Mouse (Mus musculus): ENCODE data around the gene Cldn14. TPM values are rescaled to one million over a fixed set of nuclear protein-coding genes. Genes with fewer than 3 reads are reported as not detected.

Cldn14 gene
- total RNA-seq, 4 experiments from 2014 or later: not detected

GRCm38 (mm10) chr16:93942796-93943502 is 65.7 kb downstream of the Cldn14 start:
- DNase-seq: no peak

- no peak for DNase-seq
Measured at GRCm38 (mm10) chr16:93941781-93942567, 66.7 kb downstream of the Cldn14 start.

- DNase-seq: no peak
Measured at GRCm38 (mm10) chr16:93939961-93940360, 68.7 kb downstream of the Cldn14 start.

GRCm38 (mm10) chr16:93938400-93938846 is 70.2 kb downstream of the Cldn14 start:
- DNase-seq: peak; percentile 31

GRCm38 (mm10) chr16:93935009-93935408 is 73.6 kb downstream of the Cldn14 start:
- DNase-seq: no peak

- DNase-seq: no peak
Measured at GRCm38 (mm10) chr16:93934588-93934987, 74.0 kb downstream of the Cldn14 start.

- no peak for DNase-seq
Measured at GRCm38 (mm10) chr16:93932185-93933168, 76.2 kb downstream of the Cldn14 start.

- DNase-seq: no peak
Measured at GRCm38 (mm10) chr16:93929370-93930032, 79.1 kb downstream of the Cldn14 start.

GRCm38 (mm10) chr16:93925684-93926247 is 82.9 kb downstream of the Cldn14 start:
- DNase-seq: no peak

GRCm38 (mm10) chr16:93923788-93924187 is 84.8 kb downstream of the Cldn14 start:
- no peak for DNase-seq

- no peak for DNase-seq
Measured at GRCm38 (mm10) chr16:93922835-93923389, 85.7 kb downstream of the Cldn14 start.

GRCm38 (mm10) chr16:93920673-93921072 is 88.0 kb downstream of the Cldn14 start:
- no peak for DNase-seq

GRCm38 (mm10) chr16:93919189-93919588 is 89.4 kb downstream of the Cldn14 start:
- no peak for DNase-seq

- DNase-seq: no peak
Measured at GRCm38 (mm10) chr16:93918679-93919060, 90.0 kb downstream of the Cldn14 start.

- peak; percentile 65 for DNase-seq
Measured at GRCm38 (mm10) chr16:93917712-93918678, 90.6 kb downstream of the Cldn14 start.

- DNase-seq: no peak
Measured at GRCm38 (mm10) chr16:93915338-93915849, 93.2 kb downstream of the Cldn14 start.

GRCm38 (mm10) chr16:93913881-93914576 is 94.6 kb downstream of the Cldn14 start:
- peak; percentile 38 for DNase-seq

GRCm38 (mm10) chr16:93912808-93913207 is 95.8 kb downstream of the Cldn14 start:
- no peak for DNase-seq

GRCm38 (mm10) chr16:93912158-93912557 is 96.5 kb downstream of the Cldn14 start:
- no peak for DNase-seq
